Mouse (Mus musculus) midbrain, embryonic 13.5 days (tissue): ENCODE results near the gene En2. TPM values are rescaled to one million over a fixed set of nuclear protein-coding genes. Genes with fewer than 3 reads are reported as not detected.

ENCODE experiments used
- ATAC-seq: fragments of 200-750 bp; cut with Nextera tagmentation; 2 replicates; pipeline ENCODE4 v1.8.0; 2017; ENCODE audit warnings: mild to moderate bottlenecking, moderate TSS enrichment, moderate library complexity
- H3K27ac ChIP-seq: fragments of 300-500 bp; sonication (generic); 2 replicates; pipeline ENCODE4 v1.5.1; 2015; ENCODE audit warnings: inconsistent platforms, mild to moderate bottlenecking, moderate library complexity
- H3K27me3 ChIP-seq: fragments of 300-500 bp; sonication (generic); 2 replicates; pipeline ENCODE4 v1.6.1; 2015; ENCODE audit warnings: mild to moderate bottlenecking, inconsistent platforms
- H3K36me3 ChIP-seq: fragments of 300-500 bp; sonication (generic); 2 replicates; pipeline ENCODE4 v1.6.1; 2015; ENCODE audit warnings: mild to moderate bottlenecking, inconsistent platforms
- H3K4me1 ChIP-seq: fragments of 300-500 bp; sonication (generic); replicated peaks from 2 replicates; pipeline ENCODE4 v1.6.1; 2015; ENCODE audit warnings: inconsistent platforms
- H3K4me2 ChIP-seq: fragments of 300-500 bp; sonication (generic); replicated peaks from 2 replicates; pipeline ENCODE4 v1.6.1; 2015; ENCODE audit warnings: moderate library complexity, mild to moderate bottlenecking, inconsistent platforms
- H3K4me3 ChIP-seq: fragments of 300-500 bp; sonication (generic); replicated peaks from 2 replicates; pipeline ENCODE4 v1.5.1; 2015; ENCODE audit warnings: mild to moderate bottlenecking, inconsistent platforms
- H3K9ac ChIP-seq: fragments of 300-500 bp; sonication (generic); replicated peaks from 2 replicates; pipeline ENCODE4 v1.6.1; 2015; ENCODE audit warnings: mild to moderate bottlenecking, inconsistent platforms
- H3K9me3 ChIP-seq: fragments of 300-500 bp; sonication (generic); 2 replicates; pipeline ENCODE4 v1.6.1; 2016; ENCODE audit warnings: mild to moderate bottlenecking, inconsistent platforms
- WGBS: fragments of 180-500 bp; shearing (Covaris S2); methylation state at CpG from one replicate; pipeline ENCODE4 v1.1.7; 2015; 5-methylcytosine and 5-hydroxymethylcytosine counted together
- polyA plus RNA-seq: library from polyadenylated mRNA; unstranded; fragments of >200 nt; fragmentation: Nextera tagmentation; extraction: Ambion mirVana; gene quantifications from 2 replicates; pipeline ENCODE4 v1.2.1, GENCODE M21; 2015

Gene En2
- polyA plus RNA-seq = 1.9 and 2.2 TPM in 2 replicates

DNA sequence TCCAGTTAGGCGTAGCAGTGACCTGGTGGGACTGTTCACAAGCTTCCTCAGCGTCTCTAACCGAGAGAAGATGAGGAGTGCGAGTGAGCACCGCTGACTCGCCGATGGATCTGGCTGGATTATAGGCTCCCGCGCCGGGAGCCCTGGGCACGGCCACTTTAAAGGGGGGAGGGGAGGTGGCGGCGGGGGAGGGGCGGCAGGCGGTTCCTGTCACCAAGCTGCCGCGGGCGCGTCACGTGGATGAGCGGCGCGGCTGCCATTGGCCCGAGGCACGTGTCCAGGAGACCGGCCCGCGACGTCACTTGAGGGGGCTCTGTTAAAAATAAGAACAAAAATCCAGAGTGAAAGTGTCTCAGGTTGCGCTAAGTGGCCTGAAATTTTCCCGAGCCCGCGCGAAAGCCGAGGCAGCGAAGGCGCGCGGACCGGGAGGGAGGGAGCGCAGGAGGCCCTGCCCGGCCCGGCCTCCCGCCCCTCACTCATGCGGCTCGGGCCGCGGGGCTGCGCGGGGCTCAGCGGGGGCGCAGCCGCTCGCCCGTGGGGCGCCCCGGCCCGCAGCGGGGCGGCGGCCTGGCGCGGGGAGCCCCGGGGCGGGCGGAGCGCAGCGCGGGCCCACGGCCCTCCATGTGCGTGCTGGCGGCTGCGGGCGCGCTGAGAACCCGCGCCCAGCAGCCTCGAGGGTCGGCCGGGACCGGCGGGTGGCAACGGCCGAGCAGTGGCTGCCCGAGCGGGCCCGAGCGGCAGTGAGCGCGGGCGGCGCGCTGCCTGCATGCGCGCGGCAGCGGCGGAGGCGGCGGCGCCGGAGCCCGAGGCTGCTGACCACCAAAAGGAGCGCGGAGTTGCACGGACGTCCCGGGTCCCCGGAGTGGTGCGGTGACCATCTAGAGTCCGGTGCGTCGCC, at the start of gene En2:
TSS of gene En2 (plus strand) at position 337 of the 898 bp plus-strand sequence.
- Histone ChIP-seq H3K4me1 (peaks cover 46% of the 10 kb centered on the region; the same call in 1 of the 2 replicates), H3K4me3 (peak within 1 kb of the TSS; percentile 77), H3K9me3 (no peaks in the 10 kb centered on the region), H3K27me3 (peaks cover 68% of the 10 kb centered on the region), H3K4me2 (peak within 1 kb of the TSS; percentile 70), H3K36me3 (0 out of 2 replicates have a peak, but pooled peaks cover 4% of the 10 kb centered on the region), H3K27ac (peak within 1 kb of the TSS; percentile 95), H3K9ac (peak within 1 kb of the TSS; percentile 95)
- WGBS = under 1% methylated on average over 96 of the region's 113 CpGs
- peak; percentile 85 for ATAC-seq

- Histone ChIP-seq H3K4me3 (peak overlapping the region; percentile 38), H3K9me3 (no peaks in the 10 kb centered on the region), H3K9ac (peak overlapping the region; percentile 60), H3K4me1 (peaks cover 20% of the 10 kb centered on the region), H3K4me2 (peak overlapping the region; percentile 63), H3K36me3 (no peaks in the 10 kb centered on the region), H3K27ac (peak overlapping the region; percentile 74), H3K27me3 (peaks cover 59% of the 10 kb centered on the region)
- peak; percentile 28; the same call in 1 of the 2 replicates for ATAC-seq
- 5% methylated on average over 13 of the region's 13 CpGs for WGBS
Measured at GRCm38 (mm10) chr5:28117251-28117880, 48.1 kb upstream of the En2 start.

GRCm38 (mm10) chr5:28117882-28118530, 47.5 kb upstream of the En2 start:
- under 1% methylated on average over 30 of the region's 30 CpGs for WGBS
- peak overlapping the region; percentile 60 for H3K9ac ChIP-seq
- no peaks in the 10 kb centered on the region for H3K9me3 ChIP-seq
- peak; percentile 31; the same call in 1 of the 2 replicates for ATAC-seq
- H3K27me3 ChIP-seq = peaks cover 66% of the 10 kb centered on the region
- peak overlapping the region; percentile 38 for H3K4me3 ChIP-seq
- H3K27ac ChIP-seq = peak overlapping the region; percentile 74
- H3K4me2 ChIP-seq = peak overlapping the region; percentile 63
- H3K4me1 ChIP-seq = peaks cover 21% of the 10 kb centered on the region
- no peaks in the 10 kb centered on the region for H3K36me3 ChIP-seq

GRCm38 (mm10) chr5:28118531-28118925, 47.0 kb upstream of the En2 start:
- peaks cover 26% of the 10 kb centered on the region for H3K4me1 ChIP-seq
- H3K4me3 ChIP-seq = peak overlapping the region; percentile 38
- H3K36me3 ChIP-seq = no peaks in the 10 kb centered on the region
- peak overlapping the region; percentile 60 for H3K9ac ChIP-seq
- peaks cover 70% of the 10 kb centered on the region for H3K27me3 ChIP-seq
- peak overlapping the region; percentile 63 for H3K4me2 ChIP-seq
- peak overlapping the region; percentile 74; the same call in 1 of the 2 replicates for H3K27ac ChIP-seq
- no peaks in the 10 kb centered on the region for H3K9me3 ChIP-seq
- WGBS = under 1% methylated on average over 19 of the region's 19 CpGs
- ATAC-seq = 0 out of 2 replicates have a peak, but pooled peaks have one; percentile 8

GRCm38 (mm10) chr5:28119576-28119975, 45.9 kb upstream of the En2 start:
- WGBS = 32% methylated on average over 3 of the region's 3 CpGs
- Histone ChIP-seq H3K27me3 (peaks cover 79% of the 10 kb centered on the region), H3K4me3 (0 out of 2 replicates have a peak overlapping the region, but pooled peaks have one; percentile 6), H3K4me2 (peak overlapping the region; percentile 22), H3K36me3 (no peaks in the 10 kb centered on the region), H3K4me1 (peaks cover 35% of the 10 kb centered on the region), H3K9me3 (no peaks in the 10 kb centered on the region), H3K27ac (peak overlapping the region; percentile 61), H3K9ac (no peak overlapping the region)
- ATAC-seq = no peak

GRCm38 (mm10) chr5:28122491-28123454, 42.7 kb upstream of the En2 start:
- peak overlapping the region; percentile 48 for H3K4me2 ChIP-seq
- peaks cover 90% of the 10 kb centered on the region for H3K27me3 ChIP-seq
- H3K9me3 ChIP-seq = no peaks in the 10 kb centered on the region
- peak overlapping the region; percentile 60 for H3K9ac ChIP-seq
- under 1% methylated on average over 27 of the region's 27 CpGs for WGBS
- peak overlapping the region; percentile 31 for H3K4me3 ChIP-seq
- ATAC-seq = peak; percentile 79
- no peaks in the 10 kb centered on the region for H3K36me3 ChIP-seq
- H3K27ac ChIP-seq = peak overlapping the region; percentile 87
- peaks cover 25% of the 10 kb centered on the region for H3K4me1 ChIP-seq

DNA sequence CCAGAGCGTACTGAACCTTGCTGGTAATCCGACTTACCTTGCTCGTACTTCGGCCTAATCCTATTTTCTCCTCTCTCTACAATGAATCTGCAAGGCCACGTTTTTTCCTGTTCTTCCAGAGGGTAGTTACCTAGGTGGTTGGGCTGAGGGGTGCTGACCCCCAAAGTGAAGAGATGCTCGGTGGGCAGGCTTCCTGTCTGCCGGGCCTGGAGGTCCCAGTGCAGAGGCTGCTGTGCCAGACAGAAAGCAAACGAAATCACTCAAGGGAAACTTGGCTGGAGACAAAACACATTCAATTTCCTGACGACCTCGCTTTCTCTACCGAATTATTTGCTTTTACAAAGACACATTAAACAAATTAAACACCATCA, 42.1 kb upstream of the En2 start:
- peak overlapping the region; percentile 48 for H3K4me2 ChIP-seq
- peak overlapping the region; percentile 87 for H3K27ac ChIP-seq
- peak overlapping the region; percentile 31 for H3K4me3 ChIP-seq
- peak overlapping the region; percentile 34; the same call in 1 of the 2 replicates for H3K9ac ChIP-seq
- ATAC-seq = no peak; the same call in 1 of the 2 replicates
- no peaks in the 10 kb centered on the region for H3K9me3 ChIP-seq
- no peaks in the 10 kb centered on the region for H3K36me3 ChIP-seq
- peaks cover 18% of the 10 kb centered on the region for H3K4me1 ChIP-seq
- under 1% methylated on average over 11 of the region's 11 CpGs for WGBS
- H3K27me3 ChIP-seq = peaks cover 89% of the 10 kb centered on the region

DNA sequence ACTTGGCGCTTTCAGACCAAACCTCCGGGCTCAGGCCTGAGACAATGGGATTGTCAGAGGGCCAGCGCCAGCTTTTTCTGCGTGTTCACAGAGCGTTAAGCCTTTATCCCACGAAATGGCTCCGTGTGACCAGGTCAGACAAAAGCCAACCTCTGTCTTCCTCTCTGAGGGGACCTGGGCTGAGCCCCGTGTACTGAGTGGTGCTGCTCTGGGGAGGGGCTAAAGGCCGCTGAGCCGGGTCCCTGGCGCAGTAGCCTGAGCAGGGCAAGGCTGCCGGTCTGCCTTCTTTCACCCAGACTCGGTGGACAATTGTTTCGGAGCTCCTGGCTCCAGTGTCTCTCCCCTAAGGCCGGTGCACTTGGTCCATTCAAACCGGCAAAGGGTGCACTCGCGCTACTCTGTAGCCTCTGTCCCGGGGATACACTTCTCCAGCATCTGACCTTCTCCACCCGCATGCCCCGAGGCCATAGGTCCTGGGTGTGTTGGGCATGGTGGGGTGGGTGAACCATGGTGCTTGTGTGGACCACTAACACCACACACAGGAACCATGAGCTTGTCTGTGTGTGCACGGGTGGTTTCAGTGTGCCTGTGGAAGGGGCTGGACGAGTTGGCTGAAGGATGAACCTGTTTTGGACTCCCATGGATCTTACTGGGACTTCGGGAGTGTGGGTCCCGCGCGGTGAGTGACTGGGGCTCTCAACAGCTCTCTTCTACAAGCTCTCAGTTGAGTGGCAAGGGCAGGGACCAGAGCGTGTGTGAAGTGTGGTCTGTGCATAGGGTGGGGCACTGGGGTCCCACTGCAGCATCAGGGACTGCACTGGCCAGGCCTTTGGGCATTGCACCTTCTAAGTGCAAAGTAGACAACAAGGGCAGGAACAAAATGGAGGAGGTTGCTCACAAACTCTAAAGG, 40.9 kb upstream of the En2 start:
- Histone ChIP-seq H3K9me3 (no peaks in the 10 kb centered on the region), H3K4me2 (peak overlapping the region; percentile 48), H3K9ac (peak overlapping the region; percentile 59), H3K4me3 (peak overlapping the region; percentile 31), H3K4me1 (peaks cover 17% of the 10 kb centered on the region), H3K36me3 (no peaks in the 10 kb centered on the region), H3K27ac (peak overlapping the region; percentile 87), H3K27me3 (peaks cover 83% of the 10 kb centered on the region)
- WGBS = 2% methylated on average over 28 of the region's 28 CpGs
- peak; percentile 84 for ATAC-seq

DNA sequence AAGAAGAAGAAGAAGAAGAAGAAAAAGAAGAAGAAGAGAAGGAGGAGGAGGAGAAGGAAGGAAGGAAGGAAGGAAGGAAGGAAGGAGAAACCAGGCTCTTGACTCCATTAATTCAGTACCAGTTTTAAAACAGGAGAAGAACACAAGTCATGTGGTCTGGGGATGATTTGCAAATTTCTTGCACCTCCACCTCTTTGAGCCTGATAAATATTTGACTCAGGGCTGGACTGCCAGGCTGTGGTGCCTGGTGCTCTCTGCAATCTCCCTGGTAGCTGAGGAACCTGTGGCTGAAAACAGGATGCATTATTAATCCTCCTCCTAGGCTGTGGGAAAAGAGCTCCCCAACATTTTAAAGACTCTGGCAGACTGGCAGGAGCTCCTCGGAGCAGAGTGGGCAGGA, 36.6 kb upstream of the En2 start:
- Histone ChIP-seq H3K4me1 (peaks cover 9% of the 10 kb centered on the region), H3K9me3 (no peaks in the 10 kb centered on the region), H3K4me2 (no peak overlapping the region), H3K27ac (no peak overlapping the region), H3K36me3 (no peaks in the 10 kb centered on the region), H3K9ac (no peak overlapping the region), H3K27me3 (peaks cover 51% of the 10 kb centered on the region), H3K4me3 (no peak overlapping the region)
- 32% methylated on average over 1 of the region's 1 CpGs for WGBS
- no peak for ATAC-seq

DNA sequence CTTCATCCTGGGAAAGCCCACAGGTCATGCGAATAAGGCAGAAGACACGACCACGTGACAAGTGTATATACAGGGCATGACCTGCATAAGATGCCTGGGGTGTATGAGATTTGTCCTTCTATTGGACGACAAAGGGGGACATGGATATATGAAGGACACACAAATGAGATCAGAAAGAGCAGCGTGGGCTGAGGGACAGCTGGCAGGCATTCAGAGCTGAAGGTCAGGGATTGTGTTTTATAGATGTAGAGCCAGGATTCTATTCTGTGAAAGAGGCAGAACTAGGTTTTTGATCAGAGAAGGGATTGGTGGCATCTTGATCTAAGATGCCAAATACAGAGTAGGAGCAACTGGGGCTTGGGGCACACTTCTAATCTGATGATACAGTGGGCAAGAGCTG, 33.3 kb upstream of the En2 start:
- Histone ChIP-seq H3K9me3 (no peaks in the 10 kb centered on the region), H3K36me3 (no peaks in the 10 kb centered on the region), H3K27ac (no peak overlapping the region), H3K9ac (no peak overlapping the region), H3K4me3 (no peak overlapping the region), H3K27me3 (peaks cover 20% of the 10 kb centered on the region), H3K4me2 (no peak overlapping the region), H3K4me1 (no peaks in the 10 kb centered on the region)
- ATAC-seq = no peak
- 86% methylated on average over 5 of the region's 5 CpGs for WGBS
